Mouse (Mus musculus) forebrain, embryonic 16.5 days (tissue): ENCODE results near the gene Krt222. TPM values are rescaled to one million over a fixed set of nuclear protein-coding genes. Genes with fewer than 3 reads are reported as not detected.

Source experiments
- ATAC-seq: fragments of 200-750 bp; cut with Nextera tagmentation; 2 replicates; pipeline ENCODE4 v1.8.0; 2017; ENCODE audit warnings: mild to moderate bottlenecking, moderate library complexity
- H3K27ac ChIP-seq: fragments of 300-500 bp; sonication (generic); 2 replicates; pipeline ENCODE4 v1.5.1; 2014; ENCODE audit warnings: low read length, control low read depth
- H3K27me3 ChIP-seq: fragments of 300-500 bp; sonication (generic); replicated peaks from 2 replicates; pipeline ENCODE4 v1.6.1; 2014; ENCODE audit warnings: low read length; ENCODE audit not compliant: control insufficient read depth, insufficient read depth
- H3K36me3 ChIP-seq: fragments of 300-500 bp; sonication (generic); 2 replicates; pipeline ENCODE4 v1.6.1; 2014; ENCODE audit not compliant: control insufficient read depth, insufficient read depth
- H3K4me1 ChIP-seq: fragments of 300-500 bp; sonication (generic); replicated peaks from 2 replicates; pipeline ENCODE4 v1.6.1; 2014; ENCODE audit warnings: low read length; ENCODE audit not compliant: control insufficient read depth, insufficient read depth
- H3K4me2 ChIP-seq: fragments of 300-500 bp; sonication (generic); 2 replicates; pipeline ENCODE4 v1.6.1; 2014; ENCODE audit warnings: mild to moderate bottlenecking, low read length, control low read depth
- H3K4me3 ChIP-seq: fragments of 300-500 bp; sonication (generic); replicated peaks from 2 replicates; pipeline ENCODE4 v1.5.1; 2014; ENCODE audit warnings: mild to moderate bottlenecking, low read length, control low read depth
- H3K9ac ChIP-seq: fragments of 300-500 bp; sonication (generic); replicated peaks from 2 replicates; pipeline ENCODE4 v1.6.1; 2014; ENCODE audit warnings: low read depth, low read length, control low read depth
- H3K9me3 ChIP-seq: fragments of 300-500 bp; sonication (generic); 2 replicates; pipeline ENCODE4 v1.6.1; 2016; ENCODE audit warnings: low read length; ENCODE audit not compliant: control insufficient read depth
- WGBS: fragments of 180-500 bp; shearing (Covaris S2); extraction: QIAGEN DNeasy Blood & Tissue Kit; methylation state at CpG from one replicate; pipeline ENCODE4 v1.1.7; 2014; 5-methylcytosine and 5-hydroxymethylcytosine counted together
- polyA plus RNA-seq: library from polyadenylated mRNA; unstranded; fragments of >200 nt; fragmentation: Nextera tagmentation; extraction: Ambion mirVana; gene quantifications from 2 replicates; pipeline ENCODE4 v1.2.1, GENCODE M21; 2015

The Krt222 gene
- polyA plus RNA-seq, 1 experiment from 2014 or later = 3.9 TPM

DNA sequence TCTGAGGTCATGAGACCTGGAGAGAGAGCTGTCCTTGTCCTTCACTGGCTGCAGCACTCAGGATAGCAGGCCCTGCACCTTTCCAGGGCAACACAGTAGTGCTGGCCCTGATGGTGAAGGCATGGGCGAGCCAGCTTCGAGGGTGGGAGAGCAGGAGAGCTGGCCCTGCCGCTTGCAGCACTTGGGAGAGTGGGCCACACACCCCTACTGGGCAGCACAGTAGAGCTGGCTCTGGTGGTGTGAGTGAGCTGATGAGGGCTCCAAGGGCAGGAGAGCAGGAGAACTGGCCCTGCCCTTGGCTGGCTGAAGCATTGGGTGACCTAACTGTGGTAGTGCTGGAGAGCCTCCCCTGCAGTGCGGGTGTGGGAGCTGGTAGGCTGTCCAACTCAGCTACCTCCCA is 28.8 kb upstream of the Krt222 start:
- Histone ChIP-seq H3K4me2 (no peak overlapping the region), H3K4me1 (no peaks in the 10 kb centered on the region), H3K36me3 (no peaks in the 10 kb centered on the region), H3K27ac (no peak overlapping the region), H3K27me3 (no peaks in the 10 kb centered on the region), H3K4me3 (no peak overlapping the region), H3K9ac (no peak overlapping the region), H3K9me3 (no peaks in the 10 kb centered on the region)
- 79% methylated on average over 4 of the region's 4 CpGs for WGBS
- ATAC-seq = no peak

DNA sequence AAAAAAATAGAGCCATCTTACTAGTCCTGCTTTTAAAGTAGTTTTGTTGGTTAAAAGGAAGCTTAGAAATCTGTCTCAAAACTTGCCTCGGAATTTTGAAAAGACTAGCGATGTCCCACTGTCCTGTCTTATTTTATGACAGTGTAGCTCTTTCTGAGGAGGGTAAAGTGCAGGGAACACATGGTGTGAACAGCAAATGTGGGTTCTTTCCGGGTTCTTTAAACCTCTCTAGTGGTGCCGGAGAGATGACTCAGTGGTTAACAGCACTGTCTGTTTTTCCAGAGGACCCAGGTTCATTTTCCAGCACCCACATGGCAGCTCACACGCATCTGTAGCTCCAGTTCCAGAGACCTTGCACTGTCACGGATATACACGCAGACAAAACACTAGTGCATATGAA is 25.3 kb upstream of the Krt222 start:
- Histone ChIP-seq H3K4me3 (no peak overlapping the region), H3K27me3 (no peaks in the 10 kb centered on the region), H3K36me3 (no peaks in the 10 kb centered on the region), H3K9me3 (no peaks in the 10 kb centered on the region), H3K27ac (no peak overlapping the region), H3K4me2 (no peak overlapping the region), H3K9ac (no peak overlapping the region), H3K4me1 (no peaks in the 10 kb centered on the region)
- 78% methylated on average over 7 of the region's 7 CpGs for WGBS
- no peak for ATAC-seq

DNA sequence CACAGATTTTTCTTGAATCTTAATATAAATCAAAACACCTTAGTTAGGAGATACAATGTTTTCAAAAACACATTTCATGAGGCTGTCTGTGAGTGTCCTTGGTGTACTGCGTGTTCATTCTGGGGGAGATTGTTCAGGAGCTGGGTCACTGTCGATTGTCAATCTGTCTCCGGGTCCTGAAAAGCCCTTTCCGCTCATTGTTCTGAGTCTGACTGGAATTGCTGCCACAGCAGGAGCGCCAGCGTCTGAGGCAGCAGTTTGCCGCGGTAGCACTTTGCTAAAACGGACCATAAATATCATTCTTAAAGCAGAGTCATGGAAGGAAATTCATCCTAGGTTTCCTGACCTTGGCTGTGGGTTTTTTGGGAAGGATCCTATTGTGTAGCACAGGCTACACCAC is 21.9 kb upstream of the Krt222 start:
- Histone ChIP-seq H3K4me3 (no peak overlapping the region), H3K4me2 (no peak overlapping the region), H3K27ac (no peak overlapping the region), H3K27me3 (no peaks in the 10 kb centered on the region), H3K9me3 (no peaks in the 10 kb centered on the region), H3K9ac (no peak overlapping the region), H3K36me3 (no peaks in the 10 kb centered on the region), H3K4me1 (no peaks in the 10 kb centered on the region)
- ATAC-seq = no peak
- 18% methylated on average over 9 of the region's 9 CpGs for WGBS

DNA sequence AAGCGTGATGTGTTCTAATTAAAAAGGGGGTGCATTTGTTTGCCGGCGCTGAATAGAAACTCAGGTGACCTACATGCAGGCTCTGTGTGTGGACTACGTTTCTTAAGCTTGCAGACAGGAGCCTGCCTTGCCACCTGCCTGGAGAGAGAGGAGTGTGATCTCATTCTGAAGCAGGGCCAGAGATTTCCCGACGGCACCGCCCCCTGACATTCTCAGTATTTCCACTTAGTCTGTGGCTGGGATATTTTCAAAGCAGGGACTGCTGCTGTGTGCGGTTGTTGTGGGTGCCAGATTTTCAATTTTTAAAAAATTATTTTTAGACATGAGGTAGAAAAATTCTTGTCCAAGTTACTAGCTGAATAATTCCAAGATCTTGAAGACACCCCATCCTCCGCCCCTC is 21.3 kb upstream of the Krt222 start:
- Histone ChIP-seq H3K36me3 (no peaks in the 10 kb centered on the region), H3K4me1 (no peaks in the 10 kb centered on the region), H3K27me3 (no peaks in the 10 kb centered on the region), H3K9ac (no peak overlapping the region), H3K4me3 (no peak overlapping the region), H3K9me3 (no peaks in the 10 kb centered on the region), H3K4me2 (no peak overlapping the region), H3K27ac (no peak overlapping the region)
- no peak for ATAC-seq
- 61% methylated on average over 9 of the region's 9 CpGs for WGBS

DNA sequence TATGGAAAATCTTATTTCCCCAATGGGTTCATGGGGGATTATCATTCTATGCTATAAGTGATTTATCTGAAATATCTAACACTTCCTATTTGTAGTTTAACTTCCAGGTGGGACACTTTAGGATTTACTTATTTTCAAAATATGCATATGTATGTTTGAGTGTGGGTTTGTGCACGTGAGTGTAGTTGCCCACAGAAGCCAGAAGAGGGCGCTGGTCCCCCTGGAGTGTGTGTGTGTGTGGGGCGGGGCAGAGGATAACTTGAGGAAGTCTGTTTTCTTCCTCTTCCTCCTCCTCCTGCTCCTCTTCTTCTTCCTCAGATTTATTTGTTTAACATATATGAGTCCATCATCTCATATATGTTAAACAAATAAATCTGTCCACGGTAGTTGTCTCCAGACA is 12.3 kb upstream of the Krt222 start:
- no peak overlapping the region for H3K4me2 ChIP-seq
- no peak for ATAC-seq
- H3K4me3 ChIP-seq = no peak overlapping the region
- H3K36me3 ChIP-seq = no peaks in the 10 kb centered on the region
- no peak overlapping the region for H3K9ac ChIP-seq
- no peaks in the 10 kb centered on the region for H3K9me3 ChIP-seq
- no peaks in the 10 kb centered on the region for H3K27me3 ChIP-seq
- H3K27ac ChIP-seq = no peak overlapping the region
- no peaks in the 10 kb centered on the region for H3K4me1 ChIP-seq
- 76% methylated on average over 4 of the region's 4 CpGs for WGBS

DNA sequence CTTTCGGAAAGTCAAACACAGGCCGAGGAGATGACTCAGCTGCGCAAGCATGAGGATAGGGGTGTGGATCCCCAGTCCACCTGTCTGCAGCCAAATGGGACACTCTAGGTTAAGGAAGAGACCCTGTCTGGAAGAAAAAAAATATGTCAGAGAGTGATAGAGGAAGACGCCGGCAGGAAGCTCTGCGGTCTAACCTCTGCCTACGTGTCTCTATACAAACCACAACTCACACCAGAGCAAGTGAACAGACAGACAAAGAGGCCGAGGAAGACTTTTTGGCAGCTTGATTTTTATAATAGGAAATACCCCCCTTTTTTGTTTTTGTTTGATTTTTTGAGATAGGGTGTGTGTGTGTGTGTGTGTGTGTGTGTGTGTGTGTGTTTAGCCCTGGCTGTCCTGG is 11.4 kb upstream of the Krt222 start:
- ATAC-seq = no peak
- H3K27me3 ChIP-seq = no peaks in the 10 kb centered on the region
- 95% methylated on average over 8 of the region's 8 CpGs for WGBS

DNA sequence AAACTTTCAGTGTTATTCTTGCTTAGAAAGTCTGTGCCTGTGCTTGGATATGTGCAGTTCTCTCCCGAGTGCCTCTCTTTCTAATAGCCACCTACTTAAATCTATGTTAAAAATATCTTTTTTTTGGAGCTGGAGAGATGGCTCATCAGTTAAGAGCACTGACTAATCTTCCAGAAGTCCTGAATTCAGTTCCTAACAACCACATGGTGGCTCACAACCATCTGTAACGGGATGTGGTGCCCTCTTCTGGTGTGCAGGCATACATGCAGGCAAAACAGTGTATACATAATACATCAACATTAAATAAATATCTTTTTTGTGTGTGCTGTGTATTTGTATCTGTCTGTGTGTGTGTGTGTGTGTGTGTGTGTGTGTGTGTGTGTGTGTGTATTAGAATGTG is 10.0 kb upstream of the Krt222 start:
- Histone ChIP-seq H3K36me3 (no peaks in the 10 kb centered on the region), H3K4me2 (no peak overlapping the region), H3K4me3 (no peak overlapping the region), H3K27ac (no peak overlapping the region), H3K4me1 (no peaks in the 10 kb centered on the region), H3K27me3 (no peaks in the 10 kb centered on the region), H3K9me3 (no peaks in the 10 kb centered on the region), H3K9ac (no peak overlapping the region)
- 48% methylated on average over 2 of the region's 2 CpGs for WGBS
- no peak for ATAC-seq

More for the DNA sequence above, 11.4 kb upstream of the Krt222 start:
- H3K36me3 ChIP-seq = no peaks in the 10 kb centered on the region
- no peaks in the 10 kb centered on the region for H3K4me1 ChIP-seq
- no peaks in the 10 kb centered on the region for H3K9me3 ChIP-seq
- no peak overlapping the region for H3K9ac ChIP-seq
- no peak overlapping the region for H3K4me3 ChIP-seq
- H3K4me2 ChIP-seq = no peak overlapping the region
- no peak overlapping the region for H3K27ac ChIP-seq

DNA sequence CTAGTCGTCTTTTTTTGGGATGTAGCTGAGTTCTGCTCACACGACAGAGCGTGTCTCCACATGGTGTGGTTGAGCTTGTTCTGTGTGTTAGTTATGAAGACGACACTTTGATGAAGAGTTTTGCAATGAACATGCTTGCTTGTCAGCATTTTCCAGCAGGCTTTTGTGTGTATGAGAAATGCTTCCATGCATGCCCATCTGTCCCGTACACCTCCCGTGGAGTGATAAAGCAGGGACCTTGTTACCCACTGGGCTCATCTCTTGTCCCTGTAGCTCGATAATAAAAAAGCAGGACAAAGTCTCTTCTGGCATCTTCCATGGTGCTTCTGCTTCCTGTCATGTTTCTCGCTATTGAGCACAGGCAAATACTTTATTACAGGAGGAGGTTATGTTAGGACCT is 8.8 kb upstream of the Krt222 start:
- no peaks in the 10 kb centered on the region for H3K9me3 ChIP-seq
- no peak overlapping the region for H3K27ac ChIP-seq
- H3K4me1 ChIP-seq = no peaks in the 10 kb centered on the region
- no peak overlapping the region for H3K4me3 ChIP-seq
- 64% methylated on average over 8 of the region's 8 CpGs for WGBS
- ATAC-seq = no peak
- no peak overlapping the region for H3K4me2 ChIP-seq
- H3K9ac ChIP-seq = no peak overlapping the region
- H3K36me3 ChIP-seq = no peaks in the 10 kb centered on the region
- H3K27me3 ChIP-seq = no peaks in the 10 kb centered on the region

DNA sequence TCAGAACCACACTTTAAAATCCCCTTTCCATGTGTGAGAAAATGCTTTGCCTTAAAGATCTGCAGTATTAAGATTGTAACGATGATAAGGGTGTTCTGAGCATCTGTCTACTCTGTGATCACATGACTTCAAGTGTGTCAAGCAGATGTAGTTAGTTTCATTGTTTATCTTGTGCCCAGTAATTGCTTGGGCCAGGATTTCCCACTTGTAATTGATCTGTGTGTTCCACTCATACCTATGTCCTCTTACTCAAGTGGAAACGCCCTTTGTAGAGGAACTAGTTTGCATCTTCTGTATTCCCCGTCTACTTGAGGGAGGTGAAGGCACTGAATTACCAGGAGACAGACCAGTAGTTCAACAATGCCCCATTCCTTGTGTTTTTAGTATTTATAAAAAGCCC is 6.8 kb upstream of the Krt222 start:
- Histone ChIP-seq H3K9ac (no peak overlapping the region), H3K4me3 (no peak overlapping the region), H3K27me3 (no peaks in the 10 kb centered on the region), H3K9me3 (no peaks in the 10 kb centered on the region), H3K4me1 (no peaks in the 10 kb centered on the region), H3K4me2 (no peak overlapping the region), H3K27ac (no peak overlapping the region), H3K36me3 (no peaks in the 10 kb centered on the region)
- no peak for ATAC-seq
- 73% methylated on average over 3 of the region's 3 CpGs for WGBS

DNA sequence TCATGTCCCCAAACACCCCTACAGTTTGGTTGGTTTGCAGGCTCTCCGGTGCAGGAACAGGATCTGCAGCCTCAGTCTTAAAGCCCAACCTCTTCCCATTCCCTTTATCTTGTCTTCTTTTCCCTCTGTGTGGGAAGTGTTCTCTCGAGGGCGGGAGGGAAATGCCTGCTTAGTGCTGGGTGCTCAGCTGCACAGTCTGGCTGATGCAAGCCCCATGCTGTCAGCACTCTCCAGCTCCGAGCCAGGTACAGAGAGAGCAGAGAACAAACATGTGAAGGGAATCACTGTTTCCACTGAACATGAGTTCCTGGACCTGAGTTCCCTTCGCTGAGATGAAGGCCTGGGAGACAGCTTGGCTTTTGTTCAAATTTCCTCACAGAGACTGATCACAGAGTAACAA is 6.4 kb upstream of the Krt222 start:
- Histone ChIP-seq H3K9ac (no peak overlapping the region), H3K27me3 (no peaks in the 10 kb centered on the region), H3K36me3 (no peaks in the 10 kb centered on the region), H3K9me3 (no peaks in the 10 kb centered on the region), H3K27ac (no peak overlapping the region), H3K4me1 (no peaks in the 10 kb centered on the region), H3K4me3 (no peak overlapping the region), H3K4me2 (no peak overlapping the region)
- ATAC-seq = no peak
- 65% methylated on average over 5 of the region's 5 CpGs for WGBS
